ENCODE assay signal across 8 mouse cellular contexts in the genomic region with DNA sequence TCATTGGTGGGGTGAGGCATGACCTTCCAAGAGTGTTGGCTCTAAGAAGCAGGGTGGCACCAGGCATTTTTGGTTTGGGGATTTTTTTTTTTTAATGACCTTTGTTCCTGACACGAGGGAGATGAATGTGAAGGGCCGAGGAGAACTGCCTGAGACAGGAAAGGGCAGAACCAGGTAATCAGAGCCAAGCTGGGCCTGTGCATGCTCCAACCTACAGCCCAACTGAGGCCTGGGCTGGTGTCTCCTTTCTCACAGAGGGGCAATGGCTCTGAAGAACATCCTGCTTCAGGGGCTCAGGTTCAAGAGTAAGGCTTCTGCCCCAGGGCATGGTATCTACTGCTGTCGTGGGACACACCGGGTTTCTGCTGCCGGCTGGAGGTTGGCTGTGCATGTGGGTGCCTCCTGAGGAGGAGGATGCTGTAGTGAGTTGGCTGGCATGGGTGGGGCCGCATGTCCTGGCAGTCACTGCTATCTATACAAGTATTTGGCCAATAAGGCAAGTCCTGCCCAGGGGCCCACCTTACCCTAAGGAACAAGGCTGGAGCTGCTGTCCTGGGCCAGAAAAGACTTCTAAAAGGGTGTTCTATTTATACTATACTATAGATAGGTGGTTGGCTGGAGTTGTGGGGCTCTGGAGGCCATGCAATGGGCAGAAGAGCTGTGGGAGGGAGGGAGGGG. TPM values are rescaled to one million over a fixed set of nuclear protein-coding genes. Genes with fewer than 3 reads are reported as not detected.
DNase-seq lines count a peak whose midpoint lies in the region; ATAC-seq and TF ChIP-seq lines count a peak whose summit lies in the region.

No protein-coding gene starts in this region.

- no peaks in the 10 kb centered on the region for H3K27me3 ChIP-seq in heart, adult 2 months (ENCODE audit: control insufficient read depth, insufficient read depth, low read length)
- no peaks in the 10 kb centered on the region for H3K27me3 ChIP-seq in C2C12 (ENCODE audit: control insufficient read depth, insufficient read depth, insufficient read length)
- peaks cover 94% of the 10 kb centered on the region for H3K27me3 ChIP-seq in liver, embryonic 13.5 days
- no peaks in the 10 kb centered on the region for H3K27me3 ChIP-seq in lung, postnatal 0 days (replicated peaks; ENCODE audit: insufficient read depth, low read length)

- no peak for TF ChIP-seq EP300 in heart, adult 2 months (IDR thresholded peaks at IDR 0.05; ENCODE audit: insufficient read depth, low read depth, low read length)
- no peak for TF ChIP-seq EP300 in lung, postnatal 0 days (IDR thresholded peaks at IDR 0.05)

- peaks cover 35% of the 10 kb centered on the region for H3K36me3 ChIP-seq in heart, adult 2 months (ENCODE audit: control insufficient read depth, insufficient read depth, low read length)
- peaks cover 92% of the 10 kb centered on the region for H3K36me3 ChIP-seq in C2C12 (ENCODE audit: control insufficient read depth, insufficient read depth)
- H3K36me3 ChIP-seq in liver, embryonic 13.5 days = peaks cover 15% of the 10 kb centered on the region
- peaks cover 6% of the 10 kb centered on the region for H3K36me3 ChIP-seq in lung, postnatal 0 days (ENCODE audit: insufficient read depth, low read length)

- no peak overlapping the region for H3K4me3 ChIP-seq in heart, adult 2 months
- peak overlapping the region; percentile 86 for H3K4me3 ChIP-seq in C2C12 (ENCODE audit: insufficient read depth, poor library complexity, severe bottlenecking)
- peak overlapping the region; percentile 94 for H3K4me3 ChIP-seq in embryonic fibroblast, embryonic 13.5 days (ENCODE audit: insufficient read depth, low read length)
- H3K4me3 ChIP-seq in liver, embryonic 13.5 days (replicated peaks) = no peak overlapping the region
- no peak overlapping the region for H3K4me3 ChIP-seq in lung, postnatal 0 days (ENCODE audit: low read depth, low read length)

- no peaks in the 10 kb centered on the region for H3K9me3 ChIP-seq in liver, embryonic 13.5 days (replicated peaks)
- H3K9me3 ChIP-seq in lung, postnatal 0 days (ENCODE audit: low read length) = no peaks in the 10 kb centered on the region

- peak; percentile 74 for ATAC-seq in liver, embryonic 13.5 days (ENCODE audit: low read depth)
- no peak for ATAC-seq in lung, postnatal 0 days

- H3K9ac ChIP-seq in heart, adult 2 months (ENCODE audit: low read depth, low read length) = no peak overlapping the region; the same call in 1 of the 2 replicates
- no peak overlapping the region for H3K9ac ChIP-seq in liver, embryonic 13.5 days
- no peak overlapping the region for H3K9ac ChIP-seq in lung, postnatal 0 days (replicated peaks; ENCODE audit: low read depth)

- H3K79me2 ChIP-seq in heart, adult 2 months (replicated peaks; ENCODE audit: control insufficient read depth, insufficient read depth, low read length) = peaks cover 4% of the 10 kb centered on the region; the same call in 1 of the 2 replicates
- peaks cover 100% of the 10 kb centered on the region for H3K79me2 ChIP-seq in C2C12 (ENCODE audit: control insufficient read depth, insufficient read depth)

- TF ChIP-seq CTCF in heart, adult 2 months (IDR thresholded peaks at IDR 0.05) = no peak
- TF ChIP-seq CTCF in C2C12 (IDR thresholded peaks at IDR 0.05; ENCODE audit: control insufficient read depth, insufficient read depth, insufficient read length) = no peak
- TF ChIP-seq CTCF in embryonic fibroblast, embryonic 13.5 days (IDR thresholded peaks at IDR 0.05; ENCODE audit: borderline replicate concordance, insufficient read depth, low read length) = no peak
- no peak for TF ChIP-seq CTCF in lung, postnatal 0 days (IDR thresholded peaks at IDR 0.05)

- H3K4me1 ChIP-seq in heart, adult 2 months (ENCODE audit: control insufficient read depth, insufficient read depth, low read length) = peaks cover 22% of the 10 kb centered on the region
- H3K4me1 ChIP-seq in embryonic fibroblast, embryonic 13.5 days (ENCODE audit: control insufficient read depth, insufficient read depth, low read length) = peaks cover 11% of the 10 kb centered on the region
- peaks cover 60% of the 10 kb centered on the region for H3K4me1 ChIP-seq in liver, embryonic 13.5 days (replicated peaks)
- peaks cover 20% of the 10 kb centered on the region for H3K4me1 ChIP-seq in lung, postnatal 0 days (ENCODE audit: insufficient read depth, low read depth, low read length)

- peaks cover 97% of the 10 kb centered on the region for H3K79me3 ChIP-seq in C2C12 (ENCODE audit: low read depth)

- H3ac ChIP-seq in C2C12 (ENCODE audit: control insufficient read depth, insufficient read length, low read depth) = peak overlapping the region; percentile 55

- intact Hi-C loops in heart, adult 2 months (cut with DNase I) = no loop called here
- intact Hi-C loops in heart, postnatal 36 days (cut with DNase I) = loop anchor here (2.0 kb wide), 1 partner anchor 13 kb away; no protein-coding TSS in a partner anchor

- no peak for TF ChIP-seq POLR2A in heart, adult 2 months (IDR thresholded peaks at IDR 0.05; ENCODE audit: insufficient read depth, low read depth, low read length)
- TF ChIP-seq POLR2A in embryonic fibroblast, embryonic 13.5 days (IDR thresholded peaks at IDR 0.05; ENCODE audit: low read depth, low read length) = no peak

- H3K4me2 ChIP-seq in liver, embryonic 13.5 days = peak overlapping the region; percentile 28
- no peak overlapping the region for H3K4me2 ChIP-seq in lung, postnatal 0 days (replicated peaks; ENCODE audit: low read depth, low read length)

- peak overlapping the region; percentile 97 for H3K27ac ChIP-seq in heart, adult 2 months
- no peak overlapping the region for H3K27ac ChIP-seq in embryonic fibroblast, embryonic 13.5 days (ENCODE audit: insufficient read depth, low read length)
- no peak overlapping the region; the same call in 1 of the 2 replicates for H3K27ac ChIP-seq in liver, embryonic 13.5 days
- H3K27ac ChIP-seq in lung, postnatal 0 days (ENCODE audit: low read length) = no peak overlapping the region

- no peak for DNase-seq in heart, adult 2 months
- DNase-seq in heart, postnatal 36 days = no peak
- DNase-seq in liver, embryonic 13.5 days = peak; percentile 61
- no peak for DNase-seq in kidney, adult 11 months
- no peak for DNase-seq in lung, postnatal 0 days (ENCODE audit: low spot score)
- DNase-seq in spleen, postnatal 14 days (ENCODE audit: low spot score in 2 of 2) = no peak

- WGBS in heart, adult 2 months = 33% methylated on average over 6 of the region's 6 CpGs
- WGBS in liver, embryonic 13.5 days (ENCODE audit: insufficient replicate concordance) = 37% methylated on average over 6 of the region's 6 CpGs
- whole genome bisulfite sequencing in lung, postnatal 0 days = 56% methylated on average over 6 of the region's 6 CpGs

TF ChIP-seq in C2C12, 6 proteins besides CTCF, POLR2A, EP300 and RAD21:
- TF ChIP-seq FOSL1 (IDR thresholded peaks at IDR 0.05; ENCODE audit: insufficient read depth, low read length, poor library complexity, severe bottlenecking) (no peak), CEBPB (IDR thresholded peaks at IDR 0.05; ENCODE audit: low read depth) (no peak), MYOG (IDR thresholded peaks at IDR 0.05; ENCODE audit: control insufficient read depth, extremely low read depth, insufficient read length) (no peak), MYOD1 (IDR thresholded peaks at IDR 0.05; ENCODE audit: control insufficient read depth, insufficient read length, low read depth) (no peak), USF1 (IDR thresholded peaks at IDR 0.05; ENCODE audit: low read depth) (no peak), MAX (IDR thresholded peaks at IDR 0.05) (no peak)

RNA-seq across cellular contexts. Expression of gene Pkm, which starts 5.3 kb away (rescaled TPM):
- total RNA-seq in heart, adult 2 months (2021) = 1,000 to 10,000 TPM; 1,073 to 1,081 TPM
- polyA plus RNA-seq in heart, adult 2 months (2012; rRNA removed) = 1,773 and 1,838 TPM in 2 replicates
- 1,000 to 10,000 TPM; 1,087 to 1,168 TPM for total RNA-seq in heart, postnatal 36 days (2021)
- 4,379 TPM for polyA plus RNA-seq in C2C12 (2012; fragmentation: generic; extraction: Trizol)
- 1,030 and 1,261 TPM in 2 replicates for polyA plus RNA-seq in embryonic fibroblast, embryonic 13.5 days (2011; ENCODE audit: insufficient read length, low read depth, missing spikeins)
- 229 and 232 TPM in 2 replicates for polyA plus RNA-seq in liver, embryonic 13.5 days (2015; fragmentation: Nextera tagmentation; extraction: Ambion mirVana)
- polyA plus RNA-seq in lung, postnatal 0 days (2015; fragmentation: Nextera tagmentation; extraction: Ambion mirVana) = 318 and 331 TPM in 2 replicates

RNA-seq across cellular contexts. Expression of gene Gramd2, which starts 18.5 kb away (rescaled TPM):
- not detected for total RNA-seq in heart, adult 2 months (2021)
- 0.26 and 1.3 TPM in 2 replicates for polyA plus RNA-seq in heart, adult 2 months (2012; rRNA removed)
- not detected for total RNA-seq in heart, postnatal 36 days (2021)
- 1.8 TPM for polyA plus RNA-seq in C2C12 (2012; fragmentation: generic; extraction: Trizol)
- 0.53 and 0.67 TPM in 2 replicates for polyA plus RNA-seq in embryonic fibroblast, embryonic 13.5 days (2011; ENCODE audit: insufficient read length, low read depth, missing spikeins)
- 0.05 TPM in 1 of 2 replicates, not detected in the other for polyA plus RNA-seq in liver, embryonic 13.5 days (2015; fragmentation: Nextera tagmentation; extraction: Ambion mirVana)
- polyA plus RNA-seq in lung, postnatal 0 days (2015; fragmentation: Nextera tagmentation; extraction: Ambion mirVana) = 68.0 and 95.2 TPM in 2 replicates

RNA-seq across cellular contexts. Expression of gene Parp6, which starts 44.4 kb away (rescaled TPM):
- total RNA-seq in heart, adult 2 months (2021) = 10 to 100 TPM; 16.4 to 16.5 TPM
- 24.2 and 40.3 TPM in 2 replicates for polyA plus RNA-seq in heart, adult 2 months (2012; rRNA removed)
- 10 to 100 TPM; 16.8 to 21.9 TPM for total RNA-seq in heart, postnatal 36 days (2021)
- 6.0 TPM for polyA plus RNA-seq in C2C12 (2012; fragmentation: generic; extraction: Trizol)
- polyA plus RNA-seq in embryonic fibroblast, embryonic 13.5 days (2011; ENCODE audit: insufficient read length, low read depth, missing spikeins) = 30.5 and 32.4 TPM in 2 replicates
- polyA plus RNA-seq in liver, embryonic 13.5 days (2015; fragmentation: Nextera tagmentation; extraction: Ambion mirVana) = 3.7 and 3.9 TPM in 2 replicates
- 18.3 and 22.1 TPM in 2 replicates for polyA plus RNA-seq in lung, postnatal 0 days (2015; fragmentation: Nextera tagmentation; extraction: Ambion mirVana)

Comparison
In these comparisons a context has a peak if more than half of its experiments do, and no peak if none do; other contexts are left out.
1. H3K4me3 ChIP-seq: peak in C2C12 (single experiment) and embryonic fibroblast, embryonic 13.5 days (single experiment); none in heart, adult 2 months (single experiment), liver, embryonic 13.5 days (single experiment) and lung, postnatal 0 days (single experiment).
2. RNA of gene Gramd2, which starts 18.5 kb away (polyA plus RNA-seq): 68.0 to 95.2 TPM in lung, postnatal 0 days; 1.8 TPM in C2C12 (single experiment), 0.26 to 1.3 TPM in heart, adult 2 months, 0.53 to 0.67 TPM in embryonic fibroblast, embryonic 13.5 days and 0.05 TPM in liver, embryonic 13.5 days; every median in the first group is over 10 times any median in the second.